Mouse (Mus musculus): ENCODE measurements around the gene Creb3l4.

- no peak for TF ChIP-seq CTCF (IDR thresholded peaks at IDR 0.05; ENCODE audit: borderline replicate concordance, control insufficient read depth, extremely low read depth, insufficient read depth, low read length, poor library complexity)
- no peak for TF ChIP-seq POLR2A (IDR thresholded peaks at IDR 0.05; ENCODE audit: control insufficient read depth, extremely low read depth, insufficient read depth, low read length, poor library complexity)
These were observed 20.9 kb downstream of the Creb3l4 start for GRCm38 (mm10) chr3:90222455-90222854.

All from thymus, adult 2 months (tissue).